Mouse (Mus musculus): ENCODE results near the gene Slc29a2.

Slc29a2 gene

DNA sequence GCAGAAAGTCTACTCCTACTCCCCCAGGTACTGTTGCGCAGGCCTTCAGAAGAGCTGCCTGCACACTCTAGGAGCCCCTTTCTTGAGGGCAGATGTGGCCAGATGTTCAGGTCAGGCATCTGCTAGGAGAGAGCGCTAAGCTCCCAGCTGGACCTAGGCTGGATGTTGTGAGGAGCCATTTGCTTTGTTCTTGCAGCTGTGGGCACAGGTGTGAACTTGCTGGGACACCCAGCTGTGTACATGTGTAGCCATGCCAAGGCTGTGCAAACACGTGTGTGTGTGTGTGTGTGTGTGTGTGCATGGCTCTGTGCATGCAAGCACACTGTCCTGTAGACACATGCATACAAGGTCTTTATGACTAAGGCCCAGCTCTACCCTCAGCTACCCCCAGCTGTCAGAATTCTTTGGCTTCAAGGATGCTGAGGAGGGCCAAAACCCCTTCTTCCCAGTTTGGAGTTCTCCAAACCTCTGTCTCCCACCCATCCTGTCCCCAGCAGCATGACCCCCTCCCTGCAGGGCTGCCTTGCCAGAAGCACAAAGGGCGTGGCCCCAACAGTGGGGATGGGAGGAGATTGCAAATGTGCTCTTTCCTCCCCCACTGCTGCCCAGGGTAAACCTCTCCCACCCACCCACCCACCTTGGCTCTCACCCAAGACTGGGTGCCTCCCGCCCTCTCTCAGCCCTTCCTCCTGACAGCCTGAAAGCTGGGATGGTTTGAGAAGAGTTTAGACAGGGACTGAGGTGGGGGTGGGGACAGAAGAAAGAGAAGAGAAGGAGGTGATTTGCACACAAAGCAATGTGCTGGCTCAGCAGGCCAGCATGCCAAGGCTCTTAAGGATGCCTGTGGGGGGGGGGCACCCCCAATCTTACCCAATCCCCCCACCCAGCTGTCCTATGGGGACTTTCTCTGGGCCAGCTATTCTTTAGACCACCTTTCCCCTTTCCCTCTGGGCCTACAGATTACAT, 37.0 kb downstream of the Slc29a2 start:
- DNase-seq (ENCODE audit: low read depth, low spot score), result no peak
- Histone ChIP-seq H3K36me3 (ENCODE audit: control insufficient read depth, insufficient read depth, low read length, poor library complexity, severe bottlenecking) (no peaks in the 10 kb centered on the region), H3K27me3 (ENCODE audit: control insufficient read depth, insufficient read depth, low read length, poor library complexity, severe bottlenecking) (no peaks in the 10 kb centered on the region)

DNA sequence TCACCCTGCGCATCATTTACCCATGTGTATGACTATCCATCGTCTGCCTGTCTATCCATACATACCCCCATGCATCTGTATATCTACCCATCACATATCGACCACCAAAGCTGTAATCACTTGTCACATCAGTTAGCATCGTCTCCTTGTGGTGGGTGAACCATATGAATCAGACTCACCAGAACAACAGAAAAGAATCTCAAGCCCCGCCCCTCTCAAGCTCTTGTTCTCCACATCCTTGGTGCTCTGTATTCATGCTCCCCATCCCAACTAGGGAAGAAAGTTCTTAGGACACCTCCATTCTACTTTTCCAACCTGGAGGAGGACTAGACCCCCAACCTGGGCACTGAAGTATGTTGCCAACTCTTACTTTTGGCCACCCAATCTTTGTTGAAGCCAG, 38.4 kb downstream of the Slc29a2 start:
- Histone ChIP-seq H3K27me3 (ENCODE audit: control insufficient read depth, insufficient read depth, low read length, poor library complexity, severe bottlenecking) (no peaks in the 10 kb centered on the region), H3K36me3 (ENCODE audit: control insufficient read depth, insufficient read depth, low read length, poor library complexity, severe bottlenecking) (no peaks in the 10 kb centered on the region)
- no peak for DNase-seq (ENCODE audit: low read depth, low spot score)

DNA sequence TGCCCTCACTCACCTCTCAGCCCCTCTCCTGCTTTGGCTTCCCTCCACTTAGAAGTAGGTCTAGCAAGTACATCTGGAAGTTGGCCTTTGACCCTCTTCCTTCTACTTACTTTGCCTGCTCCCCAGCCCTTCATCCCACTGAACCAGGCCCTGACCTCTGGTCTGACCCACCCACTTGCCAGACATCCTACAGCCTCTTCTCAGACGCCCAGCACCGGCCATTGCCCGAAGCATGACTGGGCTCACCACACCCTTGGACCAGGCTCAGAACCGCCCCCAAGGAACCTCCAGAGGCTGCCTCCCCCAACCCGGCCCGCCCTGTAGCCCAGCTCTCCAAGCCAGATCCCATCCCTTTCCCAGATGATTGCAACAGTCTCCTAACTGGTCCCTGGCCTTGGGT, 38.8 kb downstream of the Slc29a2 start:
- no peak for DNase-seq (ENCODE audit: low read depth, low spot score)
- Histone ChIP-seq H3K36me3 (ENCODE audit: control insufficient read depth, insufficient read depth, low read length, poor library complexity, severe bottlenecking) (no peaks in the 10 kb centered on the region), H3K27me3 (ENCODE audit: control insufficient read depth, insufficient read depth, low read length, poor library complexity, severe bottlenecking) (no peaks in the 10 kb centered on the region)

DNA sequence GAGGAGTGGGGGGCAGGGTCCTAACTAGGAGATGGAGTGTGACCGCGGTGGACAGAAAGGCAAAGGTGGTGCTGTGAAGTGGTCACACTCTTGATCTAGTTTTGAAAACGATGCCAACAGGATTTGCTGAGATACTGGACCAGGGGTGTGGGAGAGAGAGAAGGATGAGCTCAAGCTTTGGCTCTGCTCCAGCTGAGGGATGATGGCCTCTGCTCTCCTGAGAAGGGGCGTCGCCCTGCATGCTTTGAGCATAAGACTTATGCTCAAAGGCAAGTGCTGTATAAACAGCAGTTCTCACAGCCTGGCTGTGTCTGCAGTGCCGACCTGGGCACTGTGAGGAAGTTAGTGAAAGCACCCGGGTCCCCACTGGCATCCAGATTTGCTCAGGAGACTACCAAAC, 41.4 kb downstream of the Slc29a2 start:
- Histone ChIP-seq H3K36me3 (ENCODE audit: control insufficient read depth, insufficient read depth, low read length, poor library complexity, severe bottlenecking) (no peaks in the 10 kb centered on the region), H3K27me3 (ENCODE audit: control insufficient read depth, insufficient read depth, low read length, poor library complexity, severe bottlenecking) (0 out of 2 replicates have a peak, but pooled peaks cover 2% of the 10 kb centered on the region)
- no peak for DNase-seq (ENCODE audit: low read depth, low spot score)

DNA sequence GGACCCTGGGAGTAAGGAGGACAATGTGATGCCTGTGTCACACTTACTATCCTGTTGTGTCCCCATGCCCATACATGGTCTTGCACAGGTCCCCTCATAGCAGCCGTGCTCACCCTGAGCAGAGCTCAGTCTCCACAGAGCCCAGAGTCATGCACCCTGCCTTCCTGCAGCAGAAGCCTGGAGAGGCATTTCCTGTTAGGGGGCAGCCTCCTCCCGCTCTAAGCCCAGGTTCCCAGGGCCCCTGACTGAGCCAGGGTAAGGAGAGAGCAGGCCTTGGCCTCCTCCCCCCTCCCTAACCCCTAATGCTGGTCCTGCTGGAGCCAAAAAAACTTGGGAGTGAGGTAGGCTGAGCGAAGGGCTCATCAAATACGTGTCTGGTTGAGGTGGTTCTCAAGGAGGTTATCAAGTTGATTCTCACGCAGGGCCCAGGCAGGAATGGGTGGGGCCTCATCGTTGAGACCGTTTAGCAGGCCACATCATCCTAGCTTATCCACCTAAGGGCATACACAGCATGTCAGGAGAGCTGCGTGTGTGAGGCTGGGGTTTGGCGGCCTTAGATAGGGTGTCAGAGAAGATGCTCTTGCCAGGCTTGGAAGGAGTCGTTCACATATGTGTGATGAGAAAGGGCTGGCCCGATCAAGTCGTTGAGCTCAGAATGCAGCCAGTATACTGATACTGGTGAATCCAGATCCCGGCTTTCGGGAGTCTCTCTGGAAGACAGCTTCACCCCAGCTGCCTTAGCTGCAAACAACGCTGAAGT, 43.6 kb downstream of the Slc29a2 start:
- DNase-seq (ENCODE audit: low read depth, low spot score), result no peak
- H3K27me3 ChIP-seq (ENCODE audit: control insufficient read depth, insufficient read depth, low read length, poor library complexity, severe bottlenecking), result peaks cover 2% of the 10 kb centered on the region; the same call in 1 of the 2 replicates
- H3K36me3 ChIP-seq (ENCODE audit: control insufficient read depth, insufficient read depth, low read length, poor library complexity, severe bottlenecking), result no peaks in the 10 kb centered on the region

DNA sequence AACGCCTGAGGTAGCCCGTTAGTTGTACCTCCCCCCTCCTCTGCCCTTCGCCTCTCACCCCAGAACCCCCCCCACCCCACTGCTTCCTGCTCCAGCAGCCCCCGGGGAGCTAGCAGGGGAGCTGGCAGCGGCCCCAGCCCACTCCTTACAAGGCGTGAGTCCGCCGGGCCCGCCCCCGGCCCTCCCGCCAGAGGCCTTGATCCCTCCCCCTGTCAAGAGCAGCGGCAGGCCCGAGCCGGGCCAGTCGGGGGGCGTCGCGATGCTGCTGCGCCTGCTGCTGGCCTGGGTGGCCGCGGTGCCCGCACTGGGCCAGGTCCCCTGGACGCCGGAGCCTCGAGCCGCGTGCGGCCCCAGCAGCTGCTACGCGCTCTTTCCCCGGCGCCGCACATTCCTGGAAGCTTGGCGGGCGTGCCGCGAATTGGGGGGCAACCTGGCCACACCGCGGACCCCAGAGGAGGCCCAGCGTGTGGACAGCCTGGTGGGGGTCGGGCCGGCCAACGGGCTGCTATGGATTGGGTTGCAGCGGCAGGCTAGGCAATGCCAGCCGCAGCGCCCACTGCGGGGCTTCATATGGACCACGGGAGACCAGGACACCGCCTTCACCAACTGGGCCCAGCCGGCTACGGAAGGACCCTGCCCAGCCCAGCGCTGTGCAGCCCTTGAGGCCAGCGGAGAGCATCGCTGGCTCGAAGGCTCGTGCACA, 44.4 kb downstream of the Slc29a2 start, which contains the start of gene Cd248:
Gene Cd248, plus strand, starts transcription at position 212 of the 703 bp plus-strand sequence.
- peak; percentile 50 for DNase-seq (ENCODE audit: low read depth, low spot score)
- Histone ChIP-seq H3K36me3 (ENCODE audit: control insufficient read depth, insufficient read depth, low read length, poor library complexity, severe bottlenecking) (no peaks in the 10 kb centered on the region), H3K27me3 (ENCODE audit: control insufficient read depth, insufficient read depth, low read length, poor library complexity, severe bottlenecking) (peaks cover 2% of the 10 kb centered on the region; the same call in 1 of the 2 replicates)

DNA sequence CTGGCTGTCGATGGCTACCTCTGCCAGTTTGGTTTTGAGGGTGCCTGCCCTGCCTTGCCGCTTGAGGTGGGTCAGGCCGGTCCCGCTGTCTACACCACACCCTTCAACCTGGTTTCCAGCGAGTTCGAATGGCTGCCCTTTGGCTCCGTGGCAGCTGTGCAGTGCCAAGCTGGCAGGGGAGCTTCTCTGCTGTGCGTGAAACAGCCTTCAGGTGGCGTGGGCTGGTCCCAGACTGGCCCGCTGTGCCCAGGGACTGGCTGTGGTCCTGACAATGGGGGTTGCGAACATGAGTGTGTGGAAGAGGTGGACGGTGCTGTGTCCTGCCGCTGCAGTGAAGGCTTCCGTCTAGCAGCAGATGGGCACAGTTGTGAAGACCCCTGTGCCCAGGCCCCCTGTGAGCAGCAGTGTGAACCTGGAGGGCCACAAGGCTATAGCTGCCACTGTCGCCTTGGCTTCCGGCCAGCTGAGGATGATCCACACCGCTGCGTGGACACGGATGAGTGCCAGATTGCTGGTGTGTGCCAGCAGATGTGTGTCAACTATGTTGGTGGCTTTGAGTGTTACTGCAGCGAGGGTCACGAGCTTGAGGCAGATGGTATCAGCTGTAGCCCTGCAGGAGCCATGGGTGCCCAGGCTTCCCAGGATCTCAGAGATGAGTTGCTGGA, 45.0 kb downstream of the Slc29a2 start:
- DNase-seq (ENCODE audit: low read depth, low spot score), result no peak
- peaks cover 2% of the 10 kb centered on the region; the same call in 1 of the 2 replicates for H3K27me3 ChIP-seq (ENCODE audit: control insufficient read depth, insufficient read depth, low read length, poor library complexity, severe bottlenecking)
- H3K36me3 ChIP-seq (ENCODE audit: control insufficient read depth, insufficient read depth, low read length, poor library complexity, severe bottlenecking), result no peaks in the 10 kb centered on the region

DNA sequence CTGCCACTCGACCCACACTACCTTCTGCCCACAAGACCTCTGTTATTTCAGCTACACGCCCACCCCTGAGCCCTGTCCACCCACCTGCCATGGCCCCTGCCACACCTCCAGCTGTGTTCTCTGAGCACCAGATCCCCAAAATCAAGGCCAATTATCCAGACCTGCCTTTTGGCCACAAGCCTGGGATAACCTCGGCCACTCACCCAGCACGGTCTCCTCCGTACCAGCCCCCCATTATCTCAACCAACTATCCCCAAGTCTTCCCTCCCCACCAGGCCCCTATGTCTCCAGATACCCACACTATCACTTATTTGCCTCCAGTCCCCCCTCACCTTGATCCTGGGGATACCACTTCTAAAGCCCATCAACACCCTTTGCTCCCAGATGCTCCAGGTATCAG, 45.8 kb downstream of the Slc29a2 start:
- peaks cover 2% of the 10 kb centered on the region; the same call in 1 of the 2 replicates for H3K27me3 ChIP-seq (ENCODE audit: control insufficient read depth, insufficient read depth, low read length, poor library complexity, severe bottlenecking)

DNA sequence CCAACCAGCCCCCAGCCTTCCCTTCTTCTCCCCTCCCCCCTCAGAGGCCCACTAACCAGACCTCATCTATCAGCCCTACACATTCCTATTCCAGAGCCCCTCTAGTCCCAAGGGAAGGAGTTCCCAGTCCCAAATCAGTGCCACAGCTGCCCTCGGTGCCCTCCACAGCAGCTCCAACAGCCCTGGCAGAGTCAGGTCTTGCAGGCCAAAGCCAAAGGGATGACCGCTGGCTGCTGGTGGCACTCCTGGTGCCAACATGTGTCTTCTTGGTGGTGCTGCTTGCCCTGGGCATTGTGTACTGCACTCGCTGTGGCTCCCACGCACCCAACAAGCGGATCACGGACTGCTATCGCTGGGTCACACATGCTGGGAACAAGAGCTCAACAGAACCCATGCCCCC, 46.3 kb downstream of the Slc29a2 start:
- no peaks in the 10 kb centered on the region for H3K36me3 ChIP-seq (ENCODE audit: control insufficient read depth, insufficient read depth, low read length, poor library complexity, severe bottlenecking)
- H3K27me3 ChIP-seq (ENCODE audit: control insufficient read depth, insufficient read depth, low read length, poor library complexity, severe bottlenecking), result peaks cover 2% of the 10 kb centered on the region; the same call in 1 of the 2 replicates
- DNase-seq (ENCODE audit: low read depth, low spot score), result no peak

More for the DNA sequence above, 45.8 kb downstream of the Slc29a2 start:
- no peaks in the 10 kb centered on the region for H3K36me3 ChIP-seq (ENCODE audit: control insufficient read depth, insufficient read depth, low read length, poor library complexity, severe bottlenecking)
- no peak for DNase-seq (ENCODE audit: low read depth, low spot score)

DNA sequence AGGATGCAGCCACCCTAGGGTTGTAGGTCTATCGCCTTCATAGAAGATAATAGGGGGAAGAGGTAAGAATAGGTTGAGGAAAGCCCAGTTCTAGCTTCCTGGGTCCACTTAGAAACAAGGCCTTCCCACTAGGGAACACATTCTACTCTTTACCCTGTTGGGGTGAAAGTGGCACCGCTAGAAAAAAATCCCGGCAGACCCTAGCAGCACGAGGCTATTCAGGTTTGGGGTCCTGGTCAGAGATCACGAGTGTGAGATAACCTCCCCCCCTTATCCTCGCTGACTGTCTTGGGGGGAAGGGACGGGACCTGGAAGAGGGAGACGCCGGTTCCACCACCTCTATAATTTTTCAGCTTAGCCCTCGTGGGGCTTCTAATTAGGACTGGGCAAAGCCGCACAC, 47.4 kb downstream of the Slc29a2 start:
- no peak for DNase-seq (ENCODE audit: low read depth, low spot score)
- Histone ChIP-seq H3K27me3 (ENCODE audit: control insufficient read depth, insufficient read depth, low read length, poor library complexity, severe bottlenecking) (peaks cover 2% of the 10 kb centered on the region; the same call in 1 of the 2 replicates), H3K36me3 (ENCODE audit: control insufficient read depth, insufficient read depth, low read length, poor library complexity, severe bottlenecking) (no peaks in the 10 kb centered on the region)

DNA sequence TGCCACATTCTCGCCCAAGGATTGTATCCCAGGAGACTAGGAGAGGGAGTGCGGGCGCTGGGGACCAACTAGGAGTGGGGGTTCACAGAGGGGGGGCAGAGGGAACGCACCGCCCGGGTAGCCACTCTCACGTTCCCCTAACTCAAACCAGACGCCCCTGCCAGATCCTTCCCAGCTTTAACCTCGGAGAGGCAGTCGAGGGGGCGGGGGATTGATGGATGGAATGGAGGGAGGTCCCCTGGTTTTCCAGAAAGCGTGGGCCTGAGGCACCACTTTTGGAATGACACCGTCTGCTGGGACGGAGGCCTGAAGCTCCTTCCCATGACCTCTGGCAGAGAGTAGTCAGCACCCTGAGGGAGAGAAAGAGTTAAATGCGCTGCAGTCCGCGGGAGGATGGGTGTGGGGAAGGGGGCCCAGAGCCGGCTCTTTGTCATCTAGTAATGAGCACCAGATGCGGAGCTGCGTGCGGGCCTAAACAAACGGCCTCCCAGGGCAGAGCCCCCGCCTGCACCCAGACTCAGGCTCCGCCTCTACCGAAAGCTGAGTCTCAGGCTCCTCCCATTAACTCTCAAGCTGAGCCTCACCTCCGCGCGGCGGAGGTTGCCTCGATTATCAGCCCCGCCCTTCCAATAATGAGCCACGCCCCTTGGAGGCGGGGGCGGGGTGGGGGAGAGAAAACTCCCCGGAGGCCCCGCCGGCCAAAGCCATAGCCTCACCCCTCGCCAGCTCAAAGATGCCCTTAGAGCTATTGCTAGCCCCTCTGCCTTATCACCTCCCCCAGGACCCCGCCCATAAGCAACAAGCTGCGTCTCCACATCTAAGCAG, 48.1 kb downstream of the Slc29a2 start:
- DNase-seq (ENCODE audit: low read depth, low spot score), result peak; percentile 79
- H3K36me3 ChIP-seq (ENCODE audit: control insufficient read depth, insufficient read depth, low read length, poor library complexity, severe bottlenecking), result no peaks in the 10 kb centered on the region
- H3K27me3 ChIP-seq (ENCODE audit: control insufficient read depth, insufficient read depth, low read length, poor library complexity, severe bottlenecking), result peaks cover 2% of the 10 kb centered on the region; the same call in 1 of the 2 replicates

DNA sequence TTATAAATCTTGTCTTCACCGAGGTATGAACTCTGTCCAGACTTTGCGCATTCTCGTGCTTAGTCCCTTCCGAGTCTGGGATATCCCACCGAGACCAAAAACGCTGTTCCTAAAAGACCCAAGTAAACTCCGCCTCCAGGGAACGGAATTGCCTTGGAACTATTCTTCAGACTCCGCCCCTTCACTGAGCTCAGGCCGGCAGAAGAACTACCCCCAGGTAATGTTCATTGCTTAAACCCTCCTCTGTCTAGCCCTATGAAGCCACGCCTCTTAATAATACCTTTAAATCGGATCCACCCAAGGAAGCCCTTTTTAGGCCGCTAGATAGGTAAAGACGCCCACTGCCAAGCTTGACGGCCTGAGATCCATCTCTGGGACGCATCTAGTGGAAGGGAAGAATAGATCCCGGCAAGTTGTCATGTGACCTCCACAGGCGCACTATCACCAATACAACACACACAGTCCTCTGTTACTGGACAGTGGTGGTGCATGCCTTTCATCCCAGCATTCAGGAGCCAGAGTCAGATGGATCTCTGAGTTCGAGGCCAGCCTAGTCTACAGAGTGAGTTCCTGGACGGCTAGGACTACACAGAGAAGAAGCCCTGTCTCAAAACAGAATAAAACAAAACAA, 48.8 kb downstream of the Slc29a2 start:
- DNase-seq (ENCODE audit: low read depth, low spot score), result no peak
- peaks cover 2% of the 10 kb centered on the region; the same call in 1 of the 2 replicates for H3K27me3 ChIP-seq (ENCODE audit: control insufficient read depth, insufficient read depth, low read length, poor library complexity, severe bottlenecking)

DNA sequence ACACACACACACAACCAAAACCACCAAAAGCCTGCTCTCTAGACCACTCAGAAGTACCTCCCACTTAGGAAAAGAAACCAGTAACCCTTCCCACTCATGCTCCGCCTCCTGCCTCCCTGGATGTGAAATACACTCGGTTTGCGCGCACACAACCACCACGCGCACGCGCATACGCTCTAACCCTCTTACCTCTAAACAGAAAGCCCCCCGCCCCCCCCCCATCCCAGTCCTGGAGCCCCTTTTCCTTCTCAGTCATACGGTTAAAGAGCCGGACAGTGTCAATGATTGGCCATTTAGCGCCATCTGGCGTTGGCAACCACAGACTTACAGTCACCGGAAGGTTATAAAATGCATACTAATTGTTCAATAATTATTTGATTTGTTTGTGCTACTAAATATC, 49.4 kb downstream of the Slc29a2 start:
- Histone ChIP-seq H3K36me3 (ENCODE audit: control insufficient read depth, insufficient read depth, low read length, poor library complexity, severe bottlenecking) (no peaks in the 10 kb centered on the region), H3K27me3 (ENCODE audit: control insufficient read depth, insufficient read depth, low read length, poor library complexity, severe bottlenecking) (peaks cover 2% of the 10 kb centered on the region; the same call in 1 of the 2 replicates)
- DNase-seq (ENCODE audit: low read depth, low spot score), result peak; percentile 76

More for the DNA sequence above, 48.8 kb downstream of the Slc29a2 start:
- H3K36me3 ChIP-seq (ENCODE audit: control insufficient read depth, insufficient read depth, low read length, poor library complexity, severe bottlenecking), result no peaks in the 10 kb centered on the region

All from splenic B cell, adult 2 months (primary cell).